Mouse (Mus musculus) stomach, postnatal 0 days (tissue): ENCODE results near the gene Ltb.

Experiments
- CTCF ChIP-seq: IDR thresholded peaks from 2 replicates; pipeline ENCODE4 v1.5.1; 2016; ENCODE audit warnings: antibody characterized with exemption, low read depth, mild to moderate bottlenecking, moderate library complexity
- EP300 ChIP-seq: optimal IDR thresholded peaks from 2 replicates; pipeline ENCODE3; 2016; ENCODE audit warnings: antibody characterized with exemption

DNA sequence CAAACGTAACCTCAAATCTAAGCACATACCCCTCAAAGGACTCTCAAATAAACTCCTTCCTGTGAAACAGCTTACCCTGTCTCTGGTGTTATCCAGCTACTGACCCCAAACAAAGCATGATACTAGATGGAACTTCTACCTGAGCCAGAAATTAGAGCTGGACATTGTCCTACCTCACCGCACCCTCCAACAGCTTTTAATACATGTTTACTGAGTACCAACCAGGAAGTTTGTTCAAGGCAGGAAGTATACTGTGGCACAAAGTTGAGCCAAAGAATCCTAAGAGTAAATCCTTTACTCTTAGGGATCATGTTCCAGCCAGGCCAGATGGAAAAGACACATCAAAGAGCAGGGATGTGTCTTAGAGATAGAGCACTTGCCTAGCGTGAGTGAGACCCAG is 16.4 kb downstream of the Ltb start:
- TF ChIP-seq CTCF (no peak), EP300 (no peak)
